Mouse (Mus musculus) erythroblast, embryonic 14.5 days (primary cell): ENCODE results near the gene Sorcs2.

Source experiments
- GATA1 ChIP-seq: IDR thresholded peaks from 2 replicates; pipeline ENCODE4 v1.6.1; 2012; ENCODE audit warnings: low read length, inconsistent platforms, mixed read lengths
- TAL1 ChIP-seq: IDR thresholded peaks from 3 replicates; pipeline ENCODE4 v1.6.1; 2012; ENCODE audit warnings: low read length, inconsistent platforms, mixed read lengths

GRCm38 (mm10) chr5:36260862-36261261 lies 137.1 kb downstream of the Sorcs2 start:
- TF ChIP-seq GATA1 (no peak), TAL1 (no peak)
